Mouse (Mus musculus) monocyte, adult 2 months (primary cell): Measurements from ENCODE around the gene Ly6g6c.
A peak's percentile ranks its signal among the peaks of the same experiment; 100 is the strongest.
"Not testable (repeated sequence)": the region's sequence is repeated elsewhere in the genome, so short reads cannot be mapped to it uniquely, and the experiment has no call there.

ENCODE experiments used
- DNase-seq, 2 experiments: peaks; one replicate each; pipeline ENCODE4 v3.0.0; 2022; ENCODE audit warnings: low spot score in 2 of 2, low read depth in 1 of 2

Gene Ly6g6c

DNA sequence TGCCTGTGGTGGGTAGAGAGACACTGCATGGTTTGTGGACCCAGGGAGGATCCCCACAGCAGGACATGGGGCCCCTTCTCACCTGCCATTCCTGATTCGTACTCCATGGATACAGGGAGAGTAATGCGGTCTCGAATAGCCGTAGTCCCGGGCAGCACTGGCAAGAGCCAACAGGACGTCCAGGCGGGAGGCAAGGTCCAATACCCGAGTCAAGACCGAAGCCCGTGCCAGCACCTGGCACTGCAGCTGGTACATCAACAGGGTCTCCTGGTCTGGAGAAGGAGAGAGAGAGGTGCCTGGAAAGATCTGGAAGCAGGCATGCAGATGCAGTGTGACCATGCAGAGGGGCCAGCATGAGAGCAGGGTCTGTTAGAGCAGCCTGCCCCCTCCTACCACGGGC lies 33.9 kb upstream of the Ly6g6c start:
- no peak for DNase-seq

- DNase-seq, result no peak
Observed at GRCm38 (mm10) chr17:35031880-35032279, 33.3 kb upstream of the Ly6g6c start.

DNA sequence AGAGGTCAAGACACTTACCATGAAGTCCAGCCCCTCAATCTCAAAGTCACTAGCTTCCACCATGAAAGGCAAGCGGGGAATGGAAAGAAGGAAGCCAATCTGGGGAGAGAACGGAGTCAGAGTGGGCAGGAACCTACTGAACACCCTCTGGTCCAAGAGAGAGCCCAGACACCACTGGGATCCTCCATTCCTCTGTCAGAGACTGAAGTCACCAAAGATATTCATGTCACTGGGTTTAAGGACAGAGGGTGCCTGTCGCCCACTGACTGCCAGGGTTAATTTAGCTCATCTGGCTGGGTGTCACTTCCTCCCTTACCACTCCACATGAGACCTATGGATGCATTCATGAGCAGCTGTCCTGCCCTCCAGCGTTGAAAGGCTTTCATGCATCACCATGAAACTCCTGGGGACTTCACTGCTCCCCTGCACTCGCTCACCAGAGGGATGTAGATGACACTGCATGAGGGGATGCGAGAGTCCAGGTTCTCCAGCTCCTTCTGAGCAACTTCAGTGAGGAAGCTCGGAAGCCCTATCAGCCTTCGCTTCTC lies 32.8 kb upstream of the Ly6g6c start:
- DNase-seq, result no peak

DNA sequence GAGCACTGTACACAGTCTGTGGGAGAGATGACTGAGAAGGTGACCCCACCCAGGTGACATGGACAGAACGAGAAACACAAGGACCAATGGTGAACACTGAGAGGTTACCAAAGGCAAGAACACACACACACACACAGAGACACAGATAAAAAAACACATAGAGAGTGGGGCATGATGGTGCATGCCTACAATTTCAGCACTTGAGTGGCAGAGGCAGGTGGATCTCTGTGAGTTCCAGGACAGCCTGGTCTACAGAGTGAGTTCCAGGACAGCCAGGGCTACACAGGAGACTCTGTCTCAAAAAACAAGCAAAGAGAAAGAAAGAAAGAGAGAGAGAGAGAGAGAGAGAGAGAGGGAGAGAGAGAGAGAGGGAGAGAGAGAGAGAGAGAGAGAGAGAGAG lies 31.5 kb upstream of the Ly6g6c start:
- DNase-seq, result not testable (repeated sequence)

- no peak for DNase-seq
Observed at GRCm38 (mm10) chr17:35034896-35035295, 30.3 kb upstream of the Ly6g6c start.

DNA sequence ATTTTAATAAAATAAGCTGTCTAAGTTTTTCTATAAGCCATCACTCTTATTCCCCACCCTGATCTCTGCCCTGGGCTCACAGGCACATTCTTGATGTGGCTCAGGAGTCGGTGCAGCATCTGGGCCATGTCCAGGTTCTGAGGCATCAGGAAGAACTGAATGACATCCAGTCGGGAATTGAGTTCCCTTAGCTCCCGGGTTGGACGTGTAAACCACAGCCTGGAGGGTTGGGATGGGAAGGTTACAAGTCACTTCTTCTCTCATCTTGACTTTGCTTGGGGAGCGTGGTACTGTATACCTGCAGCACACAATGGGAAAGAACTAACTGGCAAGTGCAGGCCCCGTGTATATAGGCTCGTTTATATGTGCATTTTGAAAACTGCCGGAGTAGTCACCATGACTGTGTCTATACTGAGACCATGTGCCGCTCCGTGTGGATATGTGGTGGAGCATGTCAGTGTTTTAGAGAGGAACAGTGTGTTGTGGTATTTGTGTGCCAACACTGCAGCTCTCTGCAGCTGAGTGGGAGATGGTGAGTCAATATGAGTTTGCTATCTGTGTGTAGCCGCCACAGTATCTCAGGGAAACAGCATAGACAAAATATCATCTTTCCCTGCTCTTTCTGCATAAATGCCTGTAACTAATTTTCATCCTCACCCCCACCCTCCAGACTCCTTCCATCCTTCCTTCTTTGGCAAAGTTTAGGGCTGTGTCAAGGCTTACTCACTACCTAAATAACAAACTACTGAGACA lies 25.9 kb upstream of the Ly6g6c start:
- no peak for DNase-seq

GRCm38 (mm10) chr17:35043794-35044193 lies 21.4 kb upstream of the Ly6g6c start:
- no peak for DNase-seq

- no peak for DNase-seq
Observed at GRCm38 (mm10) chr17:35044904-35045806, 20.0 kb upstream of the Ly6g6c start.

DNA sequence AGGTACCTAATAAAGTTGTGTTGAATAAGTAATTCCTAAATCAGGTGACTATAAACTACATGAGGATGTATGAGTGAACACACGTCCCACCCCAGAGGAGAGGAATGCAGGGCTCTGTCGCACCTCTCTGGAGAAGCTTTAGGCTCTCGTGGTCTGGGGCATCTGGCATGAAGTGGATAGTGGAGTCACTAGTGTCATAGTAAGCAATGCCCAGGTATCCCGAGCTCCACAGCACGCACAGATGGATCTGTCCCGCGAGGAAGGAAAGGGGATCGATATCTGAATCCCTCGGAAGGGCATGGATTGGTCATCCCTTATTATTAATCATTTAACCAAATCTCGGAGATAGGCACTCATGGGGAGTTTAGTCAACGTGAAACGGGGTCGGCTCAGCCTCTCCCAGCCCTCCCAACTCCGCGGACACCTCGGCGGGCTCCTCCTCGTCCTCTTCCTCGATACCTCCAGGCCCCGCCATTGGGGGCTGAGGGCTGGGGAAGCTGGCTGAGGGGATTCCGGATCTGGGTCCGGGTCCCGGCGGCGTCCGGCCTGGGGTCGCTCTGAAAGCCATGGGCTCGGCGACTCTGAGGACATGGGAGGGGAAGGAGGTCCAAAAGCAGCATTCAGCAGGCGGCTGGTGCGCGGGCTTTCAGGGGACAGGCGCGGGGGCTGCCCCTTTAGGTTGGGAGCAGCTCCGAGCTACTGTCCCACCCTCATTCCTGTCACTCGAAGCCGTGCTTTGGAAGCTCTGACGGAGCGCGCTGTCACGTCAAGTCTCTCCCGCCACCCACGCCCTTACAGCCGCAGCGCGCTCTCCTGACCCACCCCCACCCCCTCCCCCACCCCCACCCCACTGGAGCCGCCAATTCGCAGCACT lies 19.1 kb upstream of the Ly6g6c start:
- DNase-seq, result no peak

GRCm38 (mm10) chr17:35046681-35047455 lies 18.3 kb upstream of the Ly6g6c start, which contains the start of gene Msh5:
Gene Msh5, minus strand, starts transcription at chr17:35046745.
- peak; percentile 89 for DNase-seq

DNA sequence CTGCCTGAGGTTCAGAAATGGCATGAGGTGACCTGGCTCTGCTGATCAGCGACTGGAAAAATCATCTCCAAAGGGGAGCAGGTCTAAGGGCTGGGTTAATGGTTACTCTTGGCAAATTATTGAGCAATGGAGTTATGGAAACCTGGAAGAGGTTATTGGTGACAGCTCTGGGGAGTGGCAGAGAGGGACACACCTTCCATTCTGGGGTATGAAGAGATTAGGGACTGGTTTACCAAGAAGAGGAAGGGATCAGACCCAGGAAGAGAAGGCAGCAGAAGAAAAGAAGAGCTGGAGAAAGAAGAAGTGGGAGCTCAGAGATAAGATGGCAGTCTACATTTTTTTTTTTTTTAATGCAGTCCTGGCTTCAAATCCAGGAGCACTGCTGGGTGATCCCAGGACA lies 17.5 kb upstream of the Ly6g6c start:
- no peak for DNase-seq

GRCm38 (mm10) chr17:35048149-35048931 lies 16.8 kb upstream of the Ly6g6c start:
- DNase-seq, result no peak

GRCm38 (mm10) chr17:35048932-35049440 lies 16.2 kb upstream of the Ly6g6c start:
- no peak for DNase-seq

DNA sequence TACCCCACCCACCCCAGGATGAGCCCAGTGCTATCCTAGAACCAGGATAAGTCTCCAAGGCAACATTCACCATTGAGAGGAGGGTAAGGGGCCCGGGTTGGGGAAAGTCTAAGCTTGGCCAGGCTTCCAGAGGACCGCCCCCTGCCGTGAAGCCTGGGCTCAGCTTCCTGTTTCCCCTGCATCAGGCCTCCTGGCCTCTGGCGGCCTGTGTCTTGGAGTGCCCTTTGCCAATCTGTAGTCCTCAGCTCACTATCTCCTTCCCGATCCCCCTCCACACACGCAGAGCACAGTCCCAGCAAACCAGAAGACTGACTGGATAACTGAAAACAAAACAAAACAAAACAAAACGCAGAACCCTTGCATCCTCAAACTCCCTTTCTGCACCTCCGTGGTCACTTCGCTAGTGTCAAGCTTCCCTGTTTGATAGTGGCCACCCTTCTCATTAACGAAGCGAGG lies 15.6 kb upstream of the Ly6g6c start, which contains the start of gene Clic1:
TSS of gene Clic1 (plus strand) at position 406 of the 456 bp plus-strand sequence.
- DNase-seq, result no peak

DNA sequence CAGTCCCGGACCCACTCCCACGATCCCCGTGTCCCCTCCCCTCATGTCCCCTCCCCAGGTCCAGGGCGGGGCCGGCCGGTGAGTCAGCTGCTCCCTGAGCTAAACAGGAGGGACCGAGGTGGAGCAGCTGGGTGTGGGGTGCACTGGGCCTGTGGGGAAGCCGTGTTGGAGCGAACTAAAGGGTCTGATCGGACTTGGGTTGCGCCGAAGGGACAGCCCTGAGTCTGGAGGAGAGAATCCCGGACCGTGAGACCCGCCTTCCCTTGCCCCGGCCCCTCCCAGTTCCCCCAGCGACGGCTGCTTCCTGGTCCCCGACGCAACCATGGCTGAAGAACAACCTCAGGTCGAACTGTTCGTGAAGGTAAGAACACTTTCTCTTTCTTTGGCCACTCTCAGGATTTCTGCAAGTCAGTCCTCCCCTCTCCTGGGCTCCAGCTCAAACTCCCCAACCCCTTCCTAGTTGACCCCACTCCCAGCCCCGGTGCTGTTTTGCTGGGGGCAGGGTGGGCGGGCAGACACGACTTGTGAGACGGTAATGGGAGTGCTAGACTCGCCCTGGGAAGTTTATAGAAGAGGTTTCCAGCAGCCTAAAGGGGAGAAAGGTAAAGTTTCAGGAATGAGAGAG lies 14.9 kb upstream of the Ly6g6c start:
- peak in 1 of 2 experiments; percentile 55 for DNase-seq

GRCm38 (mm10) chr17:35051156-35052086 lies 13.8 kb upstream of the Ly6g6c start:
- DNase-seq, result peak; percentile 55 to 56

- no peak for DNase-seq
Observed at GRCm38 (mm10) chr17:35052271-35052798, 12.9 kb upstream of the Ly6g6c start.
